Mouse (Mus musculus) lung, postnatal 0 days (tissue): ENCODE measurements around the gene Dock2.

Source experiments
- CTCF ChIP-seq: IDR thresholded peaks from 2 replicates; pipeline ENCODE4 v1.5.1; 2016; ENCODE audit warnings: antibody characterized with exemption, mild to moderate bottlenecking
- EP300 ChIP-seq: IDR thresholded peaks from 2 replicates; pipeline ENCODE4 v1.6.1; 2016; ENCODE audit warnings: antibody characterized with exemption, mild to moderate bottlenecking, control low read depth

DNA sequence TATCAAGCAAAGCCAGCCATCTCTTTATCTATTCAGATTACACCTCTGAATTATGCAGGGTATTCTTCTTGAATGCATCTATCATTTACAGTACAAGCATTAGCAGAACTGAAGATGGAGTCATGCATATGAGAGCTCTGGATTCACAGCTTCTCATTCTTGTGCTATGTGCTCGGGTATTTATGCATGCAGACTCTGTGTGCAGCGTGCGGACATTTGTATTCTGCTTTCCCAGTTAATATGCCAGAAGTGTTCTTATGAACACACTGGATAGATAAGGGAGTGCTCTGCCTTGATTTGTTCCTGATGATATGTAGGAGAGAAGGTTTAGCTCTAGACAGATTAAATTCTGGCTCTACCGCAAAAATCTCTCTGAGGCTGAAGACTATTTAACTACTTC, 333.7 kb downstream of the Dock2 start:
- TF ChIP-seq CTCF (no peak), EP300 (no peak)
